Mouse (Mus musculus): ENCODE results near the gene Krtap4-2. TPM values are rescaled to one million over a fixed set of nuclear protein-coding genes. Genes with fewer than 3 reads are reported as not detected.
"Not testable (repeated sequence)": the region's sequence is repeated elsewhere in the genome, so short reads cannot be mapped to it uniquely, and the experiment has no call there.

Krtap4-2 gene
- total RNA-seq (2014; rRNA removed): not detected in 2 replicates
- not detected in 2 replicates for polyA plus RNA-seq (2012; rRNA removed)

GRCm38 (mm10) chr11:99634653-99635134 is at the start of gene Krtap4-2:
Gene Krtap4-2, minus strand, starts transcription at chr11:99635084.
- WGBS: 59% methylated on average over 8 of the region's 8 CpGs
- Histone ChIP-seq H3K4me1 (ENCODE audit: control insufficient read depth, insufficient read depth, low read length) (no peaks in the 10 kb centered on the region), H3K27me3 (ENCODE audit: control insufficient read depth, insufficient read depth, low read length) (peaks cover 6% of the 10 kb centered on the region), H3K36me3 (ENCODE audit: control insufficient read depth, insufficient read depth, low read length) (no peaks in the 10 kb centered on the region), H3K79me2 (ENCODE audit: control insufficient read depth, insufficient read depth, low read length) (no peaks in the 10 kb centered on the region), H3K4me3 (ENCODE audit: insufficient read depth, low read depth, low read length) (no peak within 1 kb of the TSS), H3K9ac (ENCODE audit: low read depth, low read length) (no peak within 1 kb of the TSS), H3K27ac (replicated peaks; ENCODE audit: insufficient read depth, low read depth, low read length) (no peak within 1 kb of the TSS)
- no peak for TF ChIP-seq CTCF (IDR thresholded peaks at IDR 0.05; ENCODE audit: low read depth, low read length)
- no peak for TF ChIP-seq POLR2A (IDR thresholded peaks at IDR 0.05; ENCODE audit: extremely low read depth, insufficient read depth, low read length)
- no peak for DNase-seq (ENCODE audit: extremely low read depth, low read depth, low spot score)

GRCm38 (mm10) chr11:99683481-99683880 is 48.6 kb upstream of the Krtap4-2 start:
- no peak overlapping the region for H3K4me3 ChIP-seq (ENCODE audit: insufficient read depth, low read depth, low read length)
- no peaks in the 10 kb centered on the region for H3K4me1 ChIP-seq (ENCODE audit: control insufficient read depth, insufficient read depth, low read length)
- DNase-seq (ENCODE audit: extremely low read depth, low read depth, low spot score): no peak
- H3K27me3 ChIP-seq (ENCODE audit: control insufficient read depth, insufficient read depth, low read length): no peaks in the 10 kb centered on the region
- no peak overlapping the region for H3K9ac ChIP-seq (ENCODE audit: low read depth, low read length)
- H3K79me2 ChIP-seq (ENCODE audit: control insufficient read depth, insufficient read depth, low read length): no peaks in the 10 kb centered on the region
- no peaks in the 10 kb centered on the region for H3K36me3 ChIP-seq (ENCODE audit: control insufficient read depth, insufficient read depth, low read length)
- 83% methylated on average over 2 of the region's 2 CpGs for WGBS
- no peak for TF ChIP-seq POLR2A (IDR thresholded peaks at IDR 0.05; ENCODE audit: extremely low read depth, insufficient read depth, low read length)
- TF ChIP-seq CTCF (IDR thresholded peaks at IDR 0.05; ENCODE audit: low read depth, low read length): no peak
- no peak overlapping the region for H3K27ac ChIP-seq (replicated peaks; ENCODE audit: insufficient read depth, low read depth, low read length)

DNA sequence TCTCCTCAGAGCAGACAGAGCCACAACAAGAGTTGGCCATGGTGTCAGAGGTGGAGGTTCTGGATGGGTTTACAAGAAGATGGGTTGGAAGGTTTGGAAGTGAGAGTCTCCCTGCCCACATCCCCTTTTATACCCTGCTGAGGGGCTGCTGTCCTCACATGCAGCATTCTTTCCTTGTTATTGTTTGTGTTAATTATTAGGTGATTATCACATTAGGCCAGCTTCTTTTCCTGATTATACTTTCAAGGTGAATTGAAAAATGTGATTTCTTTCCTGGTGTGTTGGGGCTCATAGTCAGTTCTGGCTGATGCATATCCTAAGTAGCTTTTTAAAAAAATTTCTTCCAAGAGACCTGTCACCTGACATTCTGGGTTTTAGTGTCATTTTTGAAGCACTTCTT is 31.0 kb upstream of the Krtap4-2 start, which contains the start of gene Krtap4-6:
Gene Krtap4-6, minus strand, starts transcription at position 101 of the 400 bp plus-strand sequence.
- no peak within 1 kb of the TSS for H3K4me3 ChIP-seq (ENCODE audit: insufficient read depth, low read depth, low read length)
- H3K36me3 ChIP-seq (ENCODE audit: control insufficient read depth, insufficient read depth, low read length): no peaks in the 10 kb centered on the region
- no peaks in the 10 kb centered on the region for H3K79me2 ChIP-seq (ENCODE audit: control insufficient read depth, insufficient read depth, low read length)
- no peak within 1 kb of the TSS for H3K27ac ChIP-seq (replicated peaks; ENCODE audit: insufficient read depth, low read depth, low read length)
- no peaks in the 10 kb centered on the region for H3K4me1 ChIP-seq (ENCODE audit: control insufficient read depth, insufficient read depth, low read length)
- no peaks in the 10 kb centered on the region for H3K27me3 ChIP-seq (ENCODE audit: control insufficient read depth, insufficient read depth, low read length)
- H3K9ac ChIP-seq (ENCODE audit: low read depth, low read length): no peak within 1 kb of the TSS
- no peak for DNase-seq (ENCODE audit: extremely low read depth, low read depth, low spot score)
- TF ChIP-seq CTCF (IDR thresholded peaks at IDR 0.05; ENCODE audit: low read depth, low read length) (no peak), POLR2A (IDR thresholded peaks at IDR 0.05; ENCODE audit: extremely low read depth, insufficient read depth, low read length) (no peak)

DNA sequence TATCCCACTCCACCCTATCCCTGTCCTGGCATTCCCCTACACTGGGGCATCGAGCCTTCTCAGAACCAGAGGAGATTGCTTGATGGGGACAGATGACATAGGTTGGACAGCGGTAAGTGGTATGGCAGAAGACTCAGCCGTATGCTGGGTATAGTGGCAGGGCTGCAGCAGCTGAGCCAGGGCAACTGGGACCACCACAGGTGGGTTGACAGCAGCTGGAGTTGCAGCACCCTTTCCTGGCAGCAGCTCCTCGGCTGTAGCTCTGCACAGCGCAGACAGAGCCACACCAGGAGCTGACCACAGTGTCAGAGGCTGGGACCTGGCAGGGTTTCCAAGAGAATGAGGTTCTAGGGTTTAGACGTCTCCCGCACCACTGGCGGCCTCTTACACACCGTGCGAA is 27.9 kb upstream of the Krtap4-2 start:
- Histone ChIP-seq H3K79me2 (ENCODE audit: control insufficient read depth, insufficient read depth, low read length) (no peaks in the 10 kb centered on the region), H3K36me3 (ENCODE audit: control insufficient read depth, insufficient read depth, low read length) (no peaks in the 10 kb centered on the region), H3K27me3 (ENCODE audit: control insufficient read depth, insufficient read depth, low read length) (peaks cover 3% of the 10 kb centered on the region; the same call in 1 of the 2 replicates), H3K4me3 (ENCODE audit: insufficient read depth, low read depth, low read length) (no peak overlapping the region), H3K4me1 (ENCODE audit: control insufficient read depth, insufficient read depth, low read length) (no peaks in the 10 kb centered on the region), H3K27ac (replicated peaks; ENCODE audit: insufficient read depth, low read depth, low read length) (no peak overlapping the region), H3K9ac (ENCODE audit: low read depth, low read length) (no peak overlapping the region)
- WGBS: 88% methylated on average over 10 of the region's 10 CpGs
- no peak for DNase-seq (ENCODE audit: extremely low read depth, low read depth, low spot score)
- no peak for TF ChIP-seq CTCF (IDR thresholded peaks at IDR 0.05; ENCODE audit: low read depth, low read length)
- no peak for TF ChIP-seq POLR2A (IDR thresholded peaks at IDR 0.05; ENCODE audit: extremely low read depth, insufficient read depth, low read length)

- Histone ChIP-seq H3K27me3 (ENCODE audit: control insufficient read depth, insufficient read depth, low read length) (peaks cover 3% of the 10 kb centered on the region; the same call in 1 of the 2 replicates), H3K4me1 (ENCODE audit: control insufficient read depth, insufficient read depth, low read length) (no peaks in the 10 kb centered on the region), H3K79me2 (ENCODE audit: control insufficient read depth, insufficient read depth, low read length) (no peaks in the 10 kb centered on the region), H3K27ac (replicated peaks; ENCODE audit: insufficient read depth, low read depth, low read length) (no peak overlapping the region), H3K36me3 (ENCODE audit: control insufficient read depth, insufficient read depth, low read length) (no peaks in the 10 kb centered on the region), H3K4me3 (ENCODE audit: insufficient read depth, low read depth, low read length) (no peak overlapping the region), H3K9ac (ENCODE audit: low read depth, low read length) (no peak overlapping the region)
- no peak for DNase-seq (ENCODE audit: extremely low read depth, low read depth, low spot score)
- no peak for TF ChIP-seq POLR2A (IDR thresholded peaks at IDR 0.05; ENCODE audit: extremely low read depth, insufficient read depth, low read length)
- no peak for TF ChIP-seq CTCF (IDR thresholded peaks at IDR 0.05; ENCODE audit: low read depth, low read length)
- whole genome bisulfite sequencing: 89% methylated on average over 4 of the region's 4 CpGs
Observed at GRCm38 (mm10) chr11:99659256-99659655, 24.4 kb upstream of the Krtap4-2 start.

GRCm38 (mm10) chr11:99658467-99659010 is 23.7 kb upstream of the Krtap4-2 start, which contains the start of gene Gm11563:
Gene Gm11563, minus strand, starts transcription at chr11:99658960.
- not testable (repeated sequence) for H3K79me2 ChIP-seq (ENCODE audit: control insufficient read depth, insufficient read depth, low read length); H3K4me3 ChIP-seq (ENCODE audit: insufficient read depth, low read depth, low read length); H3K9ac ChIP-seq (ENCODE audit: low read depth, low read length); H3K27ac ChIP-seq (replicated peaks; ENCODE audit: insufficient read depth, low read depth, low read length); H3K27me3 ChIP-seq (ENCODE audit: control insufficient read depth, insufficient read depth, low read length); H3K36me3 ChIP-seq (ENCODE audit: control insufficient read depth, insufficient read depth, low read length); H3K4me1 ChIP-seq (ENCODE audit: control insufficient read depth, insufficient read depth, low read length); DNase-seq (ENCODE audit: extremely low read depth, low read depth, low spot score)
- WGBS: 77% methylated on average over 10 of the region's 10 CpGs

Measured in liver, adult 2 months (tissue).